Mouse (Mus musculus) bone marrow macrophage, adult 2 months (primary cell): ENCODE results near the gene Hspa2.

Source experiments
- CTCF ChIP-seq: IDR thresholded peaks from 2 replicates; pipeline ENCODE4 v1.5.1; 2012; ENCODE audit warnings: low read depth, mild to moderate bottlenecking, low read length, moderate library complexity
- POLR2A ChIP-seq: IDR thresholded peaks from 2 replicates; pipeline ENCODE4 v1.6.1; 2012; ENCODE audit warnings: mild to moderate bottlenecking, low read depth, low read length, borderline replicate concordance

DNA sequence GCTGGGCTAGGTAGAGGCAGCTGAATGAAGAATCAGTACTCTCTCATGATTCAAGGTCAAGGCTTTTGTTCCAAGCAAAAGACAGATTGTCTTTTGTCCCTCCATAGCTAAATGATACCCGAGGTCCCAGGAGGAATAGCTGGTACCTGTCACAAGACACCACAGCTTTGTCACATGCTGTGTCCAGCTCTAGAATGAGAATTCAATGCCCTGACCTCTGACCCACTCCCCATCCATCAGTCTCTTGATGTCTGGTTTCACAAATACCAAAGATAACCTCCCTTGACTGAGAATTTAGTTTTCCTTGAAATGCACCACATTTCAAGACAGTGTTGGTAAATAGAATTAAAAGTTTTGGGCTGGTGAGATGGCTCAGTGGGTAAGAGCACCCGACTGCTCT, 48.2 kb downstream of the Hspa2 start:
- TF ChIP-seq CTCF (no peak), POLR2A (no peak)
